Mouse (Mus musculus) right cerebral cortex, postnatal 14 days (tissue): ENCODE data around the gene Acap1.

Experiments used
- DNase-seq: peaks from one replicate; pipeline ENCODE4 v3.0.0; 2022

The Acap1 gene

DNA sequence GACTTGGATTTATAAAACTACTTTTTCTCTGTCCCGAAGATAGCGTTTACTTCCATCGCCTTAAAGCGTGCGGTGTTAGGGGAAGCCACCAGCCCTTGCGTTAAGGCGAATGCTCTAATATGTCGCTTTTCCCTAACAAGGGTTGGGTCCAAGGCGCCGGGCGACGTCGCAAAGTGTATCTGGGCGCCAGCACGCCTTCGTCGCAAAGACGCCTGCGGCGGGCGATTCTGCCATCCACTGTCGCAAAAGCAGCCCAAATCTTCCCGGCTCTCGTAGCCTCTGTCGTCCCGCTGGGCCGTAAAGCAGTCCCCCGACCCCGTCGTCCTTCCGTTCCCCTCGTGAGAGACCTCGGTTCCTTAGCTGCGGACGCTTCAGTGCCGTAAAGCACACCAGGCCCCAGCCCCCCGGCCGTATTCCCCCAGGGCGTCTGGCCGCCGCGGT, 6.1 kb upstream of the Acap1 start:
- DNase-seq, result peak; percentile 96

DNA sequence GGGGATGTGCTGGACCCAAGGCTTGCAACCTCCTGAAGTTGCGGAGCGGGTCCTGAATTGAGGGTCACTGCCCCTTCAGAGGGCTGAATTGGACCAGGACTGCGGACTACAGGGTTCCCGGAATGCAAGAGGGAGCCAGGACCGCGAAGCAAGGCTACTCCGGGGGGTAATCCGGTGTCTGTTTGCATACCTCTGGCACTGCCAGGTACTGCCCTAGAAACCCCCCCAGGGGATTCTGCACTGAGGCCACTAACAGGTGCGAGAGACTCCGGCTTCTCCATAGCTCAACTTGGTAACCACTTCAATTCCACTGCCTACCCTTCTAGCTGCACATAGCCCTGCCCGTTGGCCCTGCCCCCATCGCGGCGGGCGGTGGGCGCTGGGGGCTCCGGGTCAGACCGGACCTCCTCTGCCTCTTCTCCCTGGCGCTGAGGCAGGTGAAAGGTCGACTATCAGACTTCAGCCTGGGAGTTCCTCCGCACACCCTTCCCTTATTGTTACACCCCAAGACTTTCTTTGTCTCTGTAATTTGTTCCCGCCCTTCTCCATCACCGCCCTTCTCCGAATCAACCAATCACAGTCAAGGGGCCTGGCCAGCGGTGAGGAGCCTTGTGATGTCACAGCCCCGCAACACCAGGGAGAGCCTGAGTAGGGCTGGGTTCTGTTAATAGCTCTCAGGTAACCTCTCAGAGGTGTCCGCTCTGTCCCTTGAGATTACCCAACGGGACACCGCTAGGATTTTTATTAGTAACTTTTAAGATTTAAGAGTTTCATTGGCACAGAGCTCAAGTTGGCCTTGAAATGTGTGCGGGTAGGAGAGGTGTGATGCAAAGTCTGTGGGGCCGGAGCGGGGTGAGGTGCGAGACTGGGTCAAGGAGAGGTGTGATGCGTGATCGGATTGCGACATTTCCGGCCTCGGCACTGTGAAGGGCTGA, 5.4 kb upstream of the Acap1 start, which contains the start of the genes 2810408A11Rik and Neurl4:
2810408A11Rik (minus strand) TSS at position 517 of the 935 bp plus-strand sequence.
Neurl4 (plus strand) TSS at position 602 of the 935 bp plus-strand sequence.
- DNase-seq, result peak; percentile 83

DNA sequence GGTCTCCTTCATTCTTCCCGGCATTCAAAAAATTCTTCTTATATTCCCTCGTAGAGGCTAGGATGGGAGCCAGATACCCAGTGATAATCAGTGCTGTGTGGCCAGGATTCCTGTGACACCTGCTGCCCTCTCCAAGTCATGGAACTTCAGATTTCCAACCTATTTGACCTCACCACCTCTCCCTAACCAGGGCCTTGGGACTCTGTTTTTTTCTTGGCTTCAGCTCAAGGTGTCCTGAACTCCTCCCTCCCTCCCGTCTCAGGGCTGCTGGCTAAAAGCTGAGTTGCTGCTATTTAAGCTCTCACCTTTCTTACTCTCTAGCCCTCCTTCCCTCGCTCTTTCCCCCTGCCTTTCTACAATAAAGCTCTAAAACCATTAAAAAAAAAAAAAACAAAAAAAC, 4.5 kb upstream of the Acap1 start:
- DNase-seq, result no peak

DNA sequence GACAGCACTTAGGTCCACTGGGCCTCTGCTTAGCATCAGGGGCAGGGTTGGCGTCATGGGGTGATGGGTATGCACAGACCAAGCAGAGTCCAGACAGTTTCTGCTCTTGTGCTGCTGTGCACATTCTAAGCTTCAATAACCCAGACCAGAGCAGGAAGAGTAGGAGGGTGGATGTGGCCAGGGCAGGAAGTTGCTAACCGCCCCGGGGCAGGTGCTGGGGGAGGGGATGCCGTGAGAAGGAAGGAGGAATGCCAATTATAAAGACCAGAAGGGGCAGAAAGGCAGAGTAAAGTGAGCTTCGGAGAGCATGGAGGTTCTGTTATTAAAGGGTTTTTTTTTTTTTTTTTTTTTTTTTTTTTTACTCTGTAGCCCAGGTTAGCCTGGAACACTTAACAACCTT, 668 bp downstream of the Acap1 start:
- no peak for DNase-seq

DNA sequence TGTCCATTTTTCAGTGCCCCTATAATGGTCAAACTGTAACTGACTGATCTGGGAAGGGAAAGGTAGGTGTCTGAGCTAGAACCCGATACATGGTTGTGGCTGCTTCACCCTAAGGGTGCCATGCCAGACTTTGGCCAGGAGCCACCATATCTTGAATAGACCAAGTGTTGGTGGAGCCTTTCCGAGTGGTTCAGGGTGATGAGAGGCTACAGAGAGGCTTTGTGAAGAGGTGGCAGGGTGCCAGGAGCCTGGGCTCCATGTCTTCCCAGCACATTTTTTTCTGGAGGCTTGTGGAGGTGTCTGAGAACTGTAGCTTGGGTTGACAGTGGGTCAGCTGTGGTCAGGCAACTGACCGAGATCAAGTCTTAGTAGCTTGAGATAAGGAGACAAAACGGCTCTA, 3.9 kb downstream of the Acap1 start:
- peak; percentile 56 for DNase-seq

DNA sequence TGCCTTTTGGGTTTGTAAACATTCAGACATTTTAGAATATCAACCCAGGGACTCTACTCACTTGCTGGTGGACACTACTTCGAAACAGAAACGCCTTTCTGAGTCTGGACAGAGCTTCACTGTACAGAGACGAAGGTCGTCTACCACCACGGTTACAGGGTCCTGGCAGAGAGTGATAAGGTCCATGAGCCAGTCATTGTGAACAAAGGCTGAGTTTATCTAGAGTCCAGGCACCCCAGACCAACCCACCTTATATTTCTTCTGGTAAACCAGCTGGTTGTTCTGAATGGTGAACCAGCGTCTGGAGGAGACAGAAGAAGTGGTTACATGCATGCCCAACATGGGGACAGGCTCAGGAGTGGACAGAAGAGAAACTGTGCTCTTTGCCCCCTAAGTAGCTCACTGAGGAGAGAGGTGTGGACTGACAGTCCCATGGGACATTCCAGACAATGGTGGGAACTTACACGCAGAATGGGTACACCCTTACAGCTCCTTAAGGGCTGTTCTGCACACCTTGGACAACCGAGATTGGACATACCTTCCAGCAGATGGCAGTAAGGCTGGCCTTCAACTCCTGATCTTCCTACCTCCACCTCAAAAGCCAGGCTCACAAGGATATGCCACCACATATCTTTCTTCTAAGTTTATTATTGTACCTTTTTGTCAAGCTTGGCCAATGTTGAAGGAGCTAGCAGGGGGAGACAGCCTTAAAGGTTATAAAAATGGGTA, 8.3 kb downstream of the Acap1 start:
- DNase-seq, result no peak

DNA sequence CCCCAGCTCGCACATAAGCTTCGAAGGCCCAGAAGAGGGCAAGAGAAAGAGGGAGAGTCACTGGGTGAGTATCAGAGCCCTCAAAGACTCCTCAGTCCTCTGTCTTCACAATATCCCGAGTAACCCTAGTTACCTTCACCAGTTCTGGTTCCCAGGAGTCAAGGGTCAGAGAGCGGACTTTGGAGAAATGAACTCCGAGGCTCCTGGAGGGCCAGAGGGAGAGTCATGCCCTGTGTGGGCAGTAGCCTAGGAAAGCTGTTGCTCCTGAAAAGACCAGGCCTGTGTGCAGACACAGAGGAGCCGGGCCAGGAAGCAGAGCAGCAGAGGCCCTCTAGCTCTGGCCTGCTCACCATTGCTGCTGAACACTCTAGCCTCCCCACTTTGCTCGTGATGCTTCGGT, 10.7 kb downstream of the Acap1 start:
- no peak for DNase-seq

DNA sequence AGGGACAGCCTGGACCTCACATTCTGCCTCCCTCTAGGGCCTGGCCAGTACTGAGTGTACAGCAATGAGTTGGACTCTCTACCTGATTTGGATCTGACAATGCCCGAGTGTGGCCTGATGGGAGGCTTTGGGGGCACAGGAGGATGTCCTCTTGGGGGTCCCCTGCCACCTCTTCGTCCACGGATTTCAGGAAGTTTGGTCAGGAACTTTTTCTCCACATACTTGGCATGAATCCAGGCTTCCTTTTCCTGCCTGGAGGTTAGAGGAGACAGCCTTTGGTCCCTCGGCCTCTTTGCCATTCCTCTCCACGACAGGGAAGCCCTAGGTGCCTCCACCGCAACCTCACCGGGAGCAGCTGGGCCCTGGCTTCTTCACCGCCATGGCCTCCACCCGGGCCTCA, 11.1 kb downstream of the Acap1 start:
- no peak for DNase-seq

DNA sequence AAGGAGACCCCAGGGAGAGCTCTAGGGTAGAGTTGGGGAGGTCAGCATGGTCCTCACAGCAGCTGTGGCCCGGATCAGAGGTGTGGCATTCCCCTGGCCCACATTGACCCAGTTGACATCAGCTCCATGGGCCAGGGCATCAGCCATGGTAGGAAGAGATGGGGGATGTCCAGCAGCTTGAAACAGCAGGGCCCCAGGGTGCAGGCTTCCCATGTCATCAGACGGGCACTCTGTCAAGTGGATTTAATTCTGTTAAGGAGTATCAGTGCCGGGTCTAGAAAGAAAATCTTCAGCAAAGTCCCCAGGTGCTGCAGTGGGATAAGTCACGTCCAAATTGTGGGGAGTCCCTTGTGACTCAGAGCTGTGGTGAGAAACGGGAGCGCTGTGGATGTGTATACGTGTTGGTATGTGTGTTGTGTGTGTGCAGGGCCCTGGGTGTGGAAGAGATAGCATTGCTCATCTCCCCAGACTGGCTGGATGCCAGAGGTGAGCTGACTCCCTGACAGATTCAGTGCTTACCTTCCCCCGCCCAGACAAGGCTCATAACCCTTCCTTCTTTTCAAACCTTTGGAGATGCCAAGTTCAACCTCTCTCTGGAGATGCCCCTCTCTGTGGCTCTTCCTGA, 11.7 kb downstream of the Acap1 start:
- no peak for DNase-seq

DNA sequence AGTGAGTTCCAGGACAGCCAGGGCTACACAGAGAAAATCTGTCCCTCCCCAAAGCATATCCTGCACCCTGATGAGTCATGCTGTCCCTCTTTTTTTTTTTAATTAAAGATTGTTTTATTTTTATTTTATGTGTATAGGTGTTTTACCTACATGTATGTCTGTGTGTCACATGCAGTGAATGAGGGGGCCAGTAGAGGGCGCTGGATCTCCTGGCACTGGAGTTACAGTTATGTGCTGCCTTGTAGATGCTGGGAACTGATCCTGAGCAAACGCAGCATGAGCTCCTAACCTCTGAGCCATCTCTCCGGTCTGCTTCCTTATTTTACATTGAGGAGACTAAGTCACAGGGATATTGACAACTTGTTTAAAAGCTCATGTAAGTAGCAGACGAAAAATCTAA, 12.3 kb downstream of the Acap1 start:
- DNase-seq, result no peak

DNA sequence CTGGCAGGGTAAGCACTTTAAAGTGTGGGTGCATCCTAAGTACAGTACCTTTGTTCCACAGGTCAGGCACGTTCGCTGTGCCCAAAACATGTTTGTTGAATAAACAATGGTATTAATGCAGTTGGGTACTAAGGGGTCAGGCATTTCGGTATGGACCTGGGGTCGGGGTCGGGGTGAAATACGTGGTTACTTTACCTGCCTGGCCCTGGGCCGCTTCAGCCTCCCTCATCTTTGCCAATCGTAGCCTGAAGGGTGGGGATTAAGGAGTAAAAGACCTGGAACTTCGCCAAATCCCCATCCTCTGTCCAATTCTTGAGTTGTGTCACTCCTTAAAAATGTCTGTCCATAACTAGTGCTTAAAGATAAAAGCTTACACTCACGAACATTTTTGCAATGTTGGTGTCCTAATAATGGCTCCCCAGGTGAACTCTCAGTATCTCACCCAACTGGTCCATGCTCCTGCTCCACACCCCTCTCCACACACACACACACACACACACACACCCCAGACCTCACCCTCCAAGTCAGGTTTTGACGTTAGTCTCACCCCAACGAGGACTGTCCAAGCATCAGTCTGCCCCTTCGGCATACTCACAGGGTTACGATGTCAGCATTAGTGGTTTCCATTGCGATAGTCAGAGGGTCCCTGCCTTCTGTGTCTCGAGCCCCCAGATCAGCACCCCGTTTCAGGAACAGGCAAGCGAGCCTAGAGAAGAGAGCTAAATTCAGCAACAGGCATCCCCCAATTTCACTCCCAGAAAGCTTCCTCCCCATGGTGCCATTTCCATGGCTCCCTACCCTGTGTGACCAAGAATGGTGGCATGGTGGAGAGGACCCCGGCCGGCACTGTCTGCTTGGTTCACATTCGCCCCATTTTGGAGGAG, 13.3 kb downstream of the Acap1 start:
- DNase-seq, result no peak

DNA sequence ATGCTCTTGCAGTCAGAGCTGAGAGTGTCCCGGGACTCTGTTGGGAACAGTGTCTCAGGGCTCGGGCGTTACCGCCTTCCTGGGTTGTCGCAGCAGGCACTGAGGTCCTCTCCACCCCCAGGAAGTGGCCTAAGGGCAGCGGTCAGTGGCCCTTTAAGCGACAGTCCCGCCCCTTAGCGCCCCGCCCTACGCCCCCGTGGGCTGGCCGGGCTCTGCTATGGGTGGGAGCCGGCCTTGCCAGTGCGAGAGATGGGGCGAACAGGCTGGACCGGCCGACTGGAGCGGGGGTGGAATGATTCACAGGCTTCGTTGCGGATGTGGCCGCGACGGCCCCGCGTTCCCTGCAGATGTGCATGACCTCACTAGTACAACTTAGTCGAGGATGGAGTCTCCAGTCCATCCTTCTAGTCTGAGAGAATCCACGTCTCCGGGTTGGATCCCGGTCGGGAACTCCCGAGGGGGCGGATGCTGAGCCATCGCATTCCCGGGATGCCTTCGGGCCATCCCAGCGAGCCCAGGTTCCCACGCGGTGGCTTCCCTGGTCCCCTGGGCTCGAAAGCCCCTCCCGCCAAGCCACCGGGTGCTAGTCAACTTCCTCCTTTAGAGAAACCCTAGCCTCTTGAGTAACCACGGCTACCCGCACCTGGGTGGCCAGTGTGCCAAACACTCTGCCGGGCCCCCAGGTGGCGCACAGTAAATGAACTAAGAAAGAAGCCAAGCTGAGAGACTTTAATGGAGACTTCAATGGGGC, 14.3 kb downstream of the Acap1 start, which contains the start of gene Kctd11:
Kctd11 (minus strand) TSS at position 554 of the 751 bp plus-strand sequence.
- peak; percentile 64 for DNase-seq

DNA sequence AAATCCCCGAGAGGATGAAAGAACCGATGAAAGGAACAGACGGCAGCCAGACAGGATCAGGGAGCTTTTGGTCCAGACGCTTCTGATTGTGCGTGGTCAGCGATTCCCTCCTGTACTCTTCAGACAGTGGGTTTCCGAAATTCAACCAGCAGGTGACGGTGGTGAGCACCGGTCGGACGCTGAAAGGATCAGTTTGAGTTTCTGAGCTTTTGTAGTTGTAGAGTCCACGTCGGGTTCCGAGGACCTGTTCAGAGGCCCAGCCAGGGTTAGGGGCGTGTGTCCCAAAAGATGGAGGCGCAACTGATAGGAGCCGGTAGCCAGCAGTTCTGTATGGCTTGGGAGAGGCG, 14.9 kb downstream of the Acap1 start:
- DNase-seq, result peak; percentile 50

DNA sequence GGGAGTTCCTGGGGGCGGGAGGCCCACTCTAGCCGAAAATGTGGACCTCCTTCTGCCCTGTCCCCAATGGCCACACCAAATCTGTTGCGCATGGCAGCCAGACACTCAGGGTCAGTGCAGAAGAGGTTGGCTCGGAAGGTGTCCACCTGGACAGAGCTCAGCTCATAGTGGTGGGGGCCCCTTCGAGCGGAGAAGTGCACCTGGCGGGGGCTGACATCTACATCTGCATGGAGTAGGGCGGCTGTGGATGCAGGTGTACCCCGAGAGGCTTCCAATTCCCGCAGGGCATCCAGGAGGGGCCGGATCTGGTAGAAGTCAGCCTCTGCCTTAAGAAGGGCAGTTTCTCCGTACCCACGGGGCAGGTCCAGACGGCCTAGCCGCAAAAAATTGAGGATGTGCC, 15.6 kb downstream of the Acap1 start:
- DNase-seq, result no peak

DNA sequence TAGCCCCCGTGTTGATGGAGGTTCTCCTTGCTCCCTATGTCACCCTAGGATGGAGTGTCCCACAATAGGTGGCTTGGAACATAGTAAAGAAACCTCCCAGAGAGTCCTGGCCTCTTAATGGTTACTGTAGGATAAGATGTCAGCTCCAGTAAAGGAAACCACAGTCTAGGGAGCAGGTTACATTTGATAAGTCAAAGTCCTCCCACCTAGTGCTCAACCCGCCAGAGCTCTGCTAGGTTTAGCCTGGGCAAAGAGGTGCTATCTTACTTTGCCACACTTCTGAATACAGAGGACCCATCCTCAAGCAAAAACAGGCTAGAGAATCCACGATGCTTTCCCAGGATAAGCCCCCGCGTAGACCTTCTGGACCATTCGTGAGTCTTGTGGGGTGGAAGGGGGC, 16.4 kb downstream of the Acap1 start:
- no peak for DNase-seq

DNA sequence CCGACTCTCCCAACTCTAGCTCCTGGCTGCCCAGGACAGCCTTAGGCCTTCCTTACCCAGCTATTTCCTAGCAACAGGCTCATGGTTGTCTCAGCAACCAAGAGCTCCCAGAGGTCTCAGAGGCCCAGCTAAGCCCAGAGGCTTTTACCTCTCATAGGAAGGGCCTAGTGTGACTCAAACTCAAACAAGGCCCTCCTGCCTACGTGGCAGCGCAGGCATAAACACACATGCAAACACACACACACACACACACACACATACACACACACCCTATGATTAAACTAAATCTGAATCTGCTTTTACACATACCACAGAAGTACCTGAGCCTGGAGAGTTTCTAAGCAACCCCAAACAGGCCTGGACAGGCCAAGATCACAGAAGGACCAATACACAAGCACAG, 16.9 kb downstream of the Acap1 start:
- DNase-seq, result no peak

DNA sequence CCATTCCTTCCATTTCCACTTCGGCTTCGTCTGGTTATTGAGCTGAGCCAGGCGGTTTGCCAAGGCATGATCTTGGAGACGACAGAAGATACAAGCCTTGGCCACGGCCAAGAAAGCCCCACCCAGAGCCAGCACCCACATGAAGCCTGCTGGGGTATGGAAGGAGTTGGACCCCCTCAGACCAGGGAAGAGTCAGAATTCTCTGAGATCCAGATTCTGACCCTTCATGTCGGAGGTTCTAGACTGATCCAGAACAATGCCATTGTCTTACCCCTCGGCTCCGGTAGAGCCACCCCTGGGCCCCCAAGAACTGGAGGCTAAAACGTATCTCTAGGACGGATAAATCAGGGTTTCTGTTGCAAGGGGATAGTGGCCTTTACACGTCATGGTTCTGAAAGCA, 17.5 kb downstream of the Acap1 start, which contains the start of gene Tmem95:
Tmem95 (minus strand) TSS at position 141 of the 400 bp plus-strand sequence.
- no peak for DNase-seq

DNA sequence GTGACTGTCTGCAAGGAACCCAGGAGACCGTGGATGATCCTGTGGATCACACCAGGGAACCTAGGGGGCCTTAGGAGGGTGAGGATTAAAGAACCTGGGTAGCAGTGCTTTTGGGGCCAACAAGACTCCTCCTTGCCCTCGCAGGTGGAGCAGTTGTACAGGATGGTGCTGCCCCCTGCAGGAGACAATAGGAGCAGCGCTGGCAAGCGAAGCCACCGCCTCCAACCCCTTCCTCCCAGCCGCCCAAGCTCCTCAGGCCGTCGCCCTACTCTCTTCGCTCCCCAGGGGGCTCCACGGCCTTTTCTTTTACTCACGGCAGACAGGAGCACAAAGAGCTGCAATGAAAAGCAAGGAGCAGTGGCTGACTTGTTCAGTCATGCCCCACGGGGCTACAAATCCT, 18.5 kb downstream of the Acap1 start:
- DNase-seq, result peak; percentile 84

DNA sequence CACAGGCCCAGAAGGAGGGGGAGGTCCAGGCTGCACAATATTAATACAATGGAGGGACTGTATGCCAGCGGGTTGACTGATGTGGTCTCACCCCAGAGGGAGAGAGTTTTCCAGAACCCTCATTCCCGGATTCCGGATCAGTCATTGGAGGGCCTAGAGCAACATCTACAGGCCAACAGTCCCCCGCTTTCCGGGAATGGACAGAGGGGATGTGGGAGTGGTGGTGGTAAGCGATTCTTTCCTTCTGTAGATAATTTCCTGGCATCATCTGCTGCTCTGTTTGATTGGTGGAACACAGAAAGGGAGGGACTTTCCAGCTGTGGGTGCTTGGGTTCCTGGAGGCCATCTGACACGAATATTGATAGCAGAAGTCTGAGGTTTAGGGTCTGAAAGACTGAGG, 19.2 kb downstream of the Acap1 start:
- no peak for DNase-seq

DNA sequence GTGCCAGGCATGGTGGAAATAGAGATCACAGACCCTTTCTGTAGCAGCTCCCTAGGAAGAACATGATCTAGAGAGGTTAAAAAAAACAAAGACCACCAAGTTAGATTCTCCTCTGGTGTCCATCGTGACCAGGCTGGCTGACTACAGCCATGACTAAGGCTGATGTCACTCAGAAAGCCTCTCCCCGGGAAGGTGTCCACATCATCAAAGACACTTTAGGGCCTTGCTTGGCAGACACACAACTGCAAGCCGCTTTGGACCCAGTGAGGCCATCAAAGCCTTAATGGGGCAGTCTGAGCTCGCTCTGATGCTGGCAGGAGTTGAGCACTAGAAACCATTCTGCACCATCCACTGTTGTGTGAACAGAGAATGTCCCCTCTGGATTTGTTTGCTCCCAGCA, 22.9 kb downstream of the Acap1 start:
- DNase-seq, result no peak

DNA sequence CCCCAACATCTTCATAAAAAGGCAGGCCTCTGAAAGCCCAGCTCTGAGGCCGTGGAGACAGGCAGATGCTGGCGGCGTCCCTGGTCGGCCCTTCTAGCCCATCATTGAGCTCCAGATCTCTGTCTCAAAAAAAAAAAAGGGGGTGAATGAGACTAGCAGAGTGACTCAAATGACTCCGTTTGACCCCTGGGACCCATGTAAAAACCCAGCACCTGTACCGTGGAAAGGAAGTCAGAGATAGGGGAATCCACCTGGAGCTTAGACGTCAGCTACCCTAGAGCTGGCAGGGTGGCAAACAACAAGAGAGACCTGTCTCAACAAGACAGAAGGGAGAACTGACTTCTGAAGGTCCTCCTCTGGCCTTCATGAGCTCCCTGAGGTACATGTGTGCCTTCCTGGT, 23.5 kb downstream of the Acap1 start:
- no peak for DNase-seq
